Mouse (Mus musculus) embryonic facial prominence, embryonic 11.5 days (tissue): ENCODE measurements around the gene Nufip2. TPM values are rescaled to one million over a fixed set of nuclear protein-coding genes. Genes with fewer than 3 reads are reported as not detected.
A peak's percentile ranks its signal among the peaks of the same experiment; 100 is the strongest.

Experiments used
- ATAC-seq: fragments of 200-750 bp; cut with Nextera tagmentation; replicated peaks from 2 replicates; pipeline ENCODE4 v1.8.0; 2017; ENCODE audit warnings: low read depth; ENCODE audit not compliant: insufficient number of reproducible peaks, low FRiP score, low TSS enrichment
- DNase-seq: peaks from one replicate; pipeline ENCODE4 v3.0.0-alpha.2; 2015; ENCODE audit warnings: low spot score
- H3K27ac ChIP-seq: fragments of 300-500 bp; sonication (generic); replicated peaks from 2 replicates; pipeline ENCODE4 v1.5.1; 2014; ENCODE audit warnings: mild to moderate bottlenecking, low read depth, low read length, control low read depth
- H3K27me3 ChIP-seq: fragments of 300-500 bp; sonication (generic); 2 replicates; pipeline ENCODE4 v1.6.1; 2014; ENCODE audit warnings: mild to moderate bottlenecking, low read length, moderate library complexity, mixed read lengths; ENCODE audit not compliant: control insufficient read depth, insufficient read depth
- H3K36me3 ChIP-seq: fragments of 300-500 bp; sonication (generic); replicated peaks from 2 replicates; pipeline ENCODE4 v1.6.1; 2014; ENCODE audit warnings: low read depth, mild to moderate bottlenecking, low read length, moderate library complexity, mixed read lengths; ENCODE audit not compliant: control insufficient read depth, insufficient read depth
- H3K4me1 ChIP-seq: fragments of 300-500 bp; sonication (generic); 2 replicates; pipeline ENCODE4 v1.6.1; 2014; ENCODE audit warnings: low read length, mixed read lengths; ENCODE audit not compliant: control insufficient read depth, insufficient read depth
- H3K4me2 ChIP-seq: fragments of 300-500 bp; sonication (generic); 2 replicates; pipeline ENCODE4 v1.6.1; 2014; ENCODE audit warnings: low read depth, mild to moderate bottlenecking, control low read depth, low read length, moderate library complexity
- H3K4me3 ChIP-seq: fragments of 300-500 bp; sonication (generic); 2 replicates; pipeline ENCODE4 v1.5.1; 2014; ENCODE audit warnings: low read depth, low read length, control low read depth
- H3K9ac ChIP-seq: fragments of 300-500 bp; sonication (generic); replicated peaks from 2 replicates; pipeline ENCODE4 v1.6.1; 2014; ENCODE audit warnings: mild to moderate bottlenecking, control low read depth, low read length
- H3K9me3 ChIP-seq: fragments of 300-500 bp; sonication (generic); replicated peaks from 2 replicates; pipeline ENCODE4 v1.6.1; 2016; ENCODE audit warnings: mild to moderate bottlenecking, low read length, inconsistent platforms, mixed read lengths; ENCODE audit not compliant: control insufficient read depth
- WGBS: fragments of 180-500 bp; shearing (Covaris S2); extraction: QIAGEN DNeasy Blood & Tissue Kit; methylation state at CpG from one replicate; pipeline ENCODE4 v1.1.7; 2014; 5-methylcytosine and 5-hydroxymethylcytosine counted together
- polyA plus RNA-seq: library from polyadenylated mRNA; unstranded; fragments of >200 nt; fragmentation: Nextera tagmentation; extraction: Ambion mirVana; gene quantifications from 2 replicates; pipeline ENCODE4 v1.2.1, GENCODE M21; 2014

Gene Nufip2
- polyA plus RNA-seq, 1 experiment from 2014 or later, result 4.1 TPM

GRCm38 (mm10) chr11:77764694-77765458 is 78.9 kb downstream of the Nufip2 start:
- Histone ChIP-seq H3K4me1 (peaks cover 6% of the 10 kb centered on the region), H3K4me2 (peak overlapping the region; percentile 81; the same call in 1 of the 2 replicates), H3K27ac (no peak overlapping the region), H3K4me3 (no peak overlapping the region), H3K36me3 (no peaks in the 10 kb centered on the region), H3K9ac (no peak overlapping the region; the same call in 1 of the 2 replicates), H3K27me3 (no peaks in the 10 kb centered on the region), H3K9me3 (no peaks in the 10 kb centered on the region)
- WGBS, result 44% methylated on average over 9 of the region's 9 CpGs
- ATAC-seq (no peak), DNase-seq (no peak)

- Histone ChIP-seq H3K4me3 (no peak overlapping the region), H3K9me3 (no peaks in the 10 kb centered on the region), H3K27ac (no peak overlapping the region), H3K36me3 (no peaks in the 10 kb centered on the region), H3K9ac (0 out of 2 replicates have a peak overlapping the region, but pooled peaks have one; percentile 6), H3K27me3 (no peaks in the 10 kb centered on the region), H3K4me1 (peaks cover 6% of the 10 kb centered on the region), H3K4me2 (no peak overlapping the region)
- ATAC-seq, result no peak
- 48% methylated on average over 4 of the region's 4 CpGs for whole genome bisulfite sequencing
- no peak for DNase-seq
Measured at GRCm38 (mm10) chr11:77765459-77765777, 79.5 kb downstream of the Nufip2 start.

- Histone ChIP-seq H3K4me1 (peaks cover 6% of the 10 kb centered on the region), H3K9ac (peak overlapping the region; percentile 8), H3K27me3 (no peaks in the 10 kb centered on the region), H3K27ac (peak overlapping the region; percentile 1; the same call in 1 of the 2 replicates), H3K4me3 (peak overlapping the region; percentile 16), H3K9me3 (no peaks in the 10 kb centered on the region), H3K4me2 (peak overlapping the region; percentile 65), H3K36me3 (no peaks in the 10 kb centered on the region)
- WGBS, result under 1% methylated on average over 35 of the region's 35 CpGs
- DNase-seq (peak; percentile 50), ATAC-seq (0 out of 2 replicates have a peak, but pooled peaks have one; percentile 21)
Measured at GRCm38 (mm10) chr11:77766351-77767001, 80.5 kb downstream of the Nufip2 start.

GRCm38 (mm10) chr11:77769496-77769895 is 83.5 kb downstream of the Nufip2 start:
- H3K4me3 ChIP-seq, result no peak overlapping the region
- DNase-seq (no peak), ATAC-seq (no peak)
- H3K9ac ChIP-seq, result no peak overlapping the region
- no peaks in the 10 kb centered on the region for H3K9me3 ChIP-seq
- 85% methylated on average over 4 of the region's 4 CpGs for WGBS
- H3K27me3 ChIP-seq, result no peaks in the 10 kb centered on the region
- no peaks in the 10 kb centered on the region for H3K36me3 ChIP-seq
- H3K27ac ChIP-seq, result no peak overlapping the region
- no peak overlapping the region for H3K4me2 ChIP-seq
- H3K4me1 ChIP-seq, result peaks cover 3% of the 10 kb centered on the region

GRCm38 (mm10) chr11:77770346-77770745 is 84.4 kb downstream of the Nufip2 start:
- no peak overlapping the region for H3K27ac ChIP-seq

GRCm38 (mm10) chr11:77771879-77772713 is 86.1 kb downstream of the Nufip2 start:
- no peaks in the 10 kb centered on the region for H3K36me3 ChIP-seq
- H3K9ac ChIP-seq, result no peak overlapping the region
- no peak for ATAC-seq
- 0 out of 2 replicates have a peak, but pooled peaks cover 2% of the 10 kb centered on the region for H3K4me1 ChIP-seq
- no peaks in the 10 kb centered on the region for H3K9me3 ChIP-seq
- no peak overlapping the region for H3K27ac ChIP-seq
- H3K27me3 ChIP-seq, result no peaks in the 10 kb centered on the region
- H3K4me2 ChIP-seq, result no peak overlapping the region
- WGBS, result 58% methylated on average over 8 of the region's 8 CpGs
- no peak for DNase-seq
- no peak overlapping the region for H3K4me3 ChIP-seq

More at GRCm38 (mm10) chr11:77770346-77770745, 84.4 kb downstream of the Nufip2 start:
- no peak for DNase-seq
- no peak for ATAC-seq
- no peak overlapping the region for H3K9ac ChIP-seq
- WGBS, result 81% methylated on average over 8 of the region's 8 CpGs
- no peak overlapping the region for H3K4me2 ChIP-seq
- no peak overlapping the region for H3K4me3 ChIP-seq
- peaks cover 3% of the 10 kb centered on the region for H3K4me1 ChIP-seq
- no peaks in the 10 kb centered on the region for H3K9me3 ChIP-seq
- no peaks in the 10 kb centered on the region for H3K27me3 ChIP-seq
- H3K36me3 ChIP-seq, result no peaks in the 10 kb centered on the region

GRCm38 (mm10) chr11:77775701-77776400 is 89.9 kb downstream of the Nufip2 start:
- no peak for DNase-seq
- Histone ChIP-seq H3K4me1 (0 out of 2 replicates have a peak, but pooled peaks cover 2% of the 10 kb centered on the region), H3K27ac (0 out of 2 replicates have a peak overlapping the region, but pooled peaks have one; percentile 41), H3K9ac (no peak overlapping the region), H3K27me3 (no peaks in the 10 kb centered on the region), H3K4me3 (no peak overlapping the region), H3K36me3 (no peaks in the 10 kb centered on the region), H3K4me2 (no peak overlapping the region), H3K9me3 (no peaks in the 10 kb centered on the region)
- 37% methylated on average over 9 of the region's 9 CpGs for WGBS
- no peak for ATAC-seq
